18 mouse cellular contexts compared by ENCODE assay signal in genomic region chr16:4456391-4456790, GRCm38 (mm10). TPM values are rescaled to one million over a fixed set of nuclear protein-coding genes. Genes with fewer than 3 reads are reported as not detected.
DNase-seq lines count a peak whose midpoint lies in the region.
"Had no signal": no experiment of that assay in that cellular context is flagged by ENCODE, and none has a peak within 500 bp of the region (broad histone marks: within the 10 kb centered on the region; RNA-seq: fewer than 3 reads in every experiment).

No protein-coding gene starts in this region.

- H3K4me1 ChIP-seq in heart, embryonic 10.5 days: no peaks in the 10 kb centered on the region
- H3K4me1 ChIP-seq: heart, embryonic 13.5 days had no signal

- intact Hi-C loops in left cerebral cortex, postnatal 4 days (cut with DNase I): no loop called here

- no peak overlapping the region for H3K4me3 ChIP-seq in heart, embryonic 10.5 days
- H3K4me3 ChIP-seq: embryonic facial prominence, embryonic 10.5 days; erythroblast, embryonic 14.5 days; heart, embryonic 13.5 days had no signal

- no peaks in the 10 kb centered on the region for H3K9me3 ChIP-seq in heart, embryonic 10.5 days
- H3K9me3 ChIP-seq: embryonic facial prominence, embryonic 10.5 days; heart, embryonic 13.5 days had no signal

- H3K27me3 ChIP-seq in heart, embryonic 10.5 days (ENCODE audit: insufficient read depth, poor library complexity, severe bottlenecking): peaks cover under 1% of the 10 kb centered on the region; the same call in 1 of the 2 replicates

- peak; percentile 89 for DNase-seq in right cerebral cortex, adult 18-20 months
- DNase-seq in right cerebral cortex, postnatal 4 days: no peak
- peak; percentile 81 for DNase-seq in layer of hippocampus, adult 9-11 months
- peak; percentile 17 for DNase-seq in left cerebral cortex, postnatal 4 days
- peak; percentile 84 for DNase-seq in telencephalon, adult 2 months (ENCODE audit: low read depth, low spot score)
- no peak for DNase-seq in thymus, postnatal 36 days
- no peak for DNase-seq in B cell, adult 2 months
- DNase-seq in heart, embryonic 10.5 days (ENCODE audit: low spot score): no peak
- DNase-seq: adrenal gland, adult 8-10 months; cerebellum, adult 2 months; kidney, adult 8-10 months; kidney, postnatal 4 days; lung, adult 18-20 months; lung, postnatal 36 days had no signal

- no peak overlapping the region for H3K27ac ChIP-seq in heart, embryonic 10.5 days
- H3K27ac ChIP-seq: embryonic facial prominence, embryonic 10.5 days; heart, embryonic 13.5 days; stomach, postnatal 0 days had no signal

- 80% methylated on average over 5 of the region's 5 CpGs for WGBS in heart, embryonic 10.5 days

- H3K36me3 ChIP-seq in heart, embryonic 10.5 days: no peaks in the 10 kb centered on the region
- H3K36me3 ChIP-seq: embryonic facial prominence, embryonic 10.5 days; heart, embryonic 13.5 days had no signal

RNA-seq across cellular contexts. Expression of gene Adcy9, which starts 36.1 kb away (rescaled TPM):
- total RNA-seq in left cerebral cortex, postnatal 4 days (2021): 10 to 100 TPM; 21.1 to 22.3 TPM
- 0.30 and 0.55 TPM in 2 replicates for polyA plus RNA-seq in heart, embryonic 10.5 days (2016; fragmentation: Nextera tagmentation; extraction: Ambion mirVana)
- polyA plus RNA-seq: erythroblast, embryonic 14.5 days had no signal

Comparison
In these comparisons a context has a peak if more than half of its experiments do, and no peak if none do; other contexts are left out.
1. DNase-seq: peak in right cerebral cortex, adult 18-20 months (single experiment), layer of hippocampus, adult 9-11 months (single experiment), left cerebral cortex, postnatal 4 days (single experiment) and telencephalon, adult 2 months (single experiment); none in right cerebral cortex, postnatal 4 days (single experiment), thymus, postnatal 36 days (0 of 2), B cell, adult 2 months (0 of 2) and heart, embryonic 10.5 days (single experiment).